Mouse (Mus musculus): Measurements from ENCODE around the gene Adcy5.

DNA sequence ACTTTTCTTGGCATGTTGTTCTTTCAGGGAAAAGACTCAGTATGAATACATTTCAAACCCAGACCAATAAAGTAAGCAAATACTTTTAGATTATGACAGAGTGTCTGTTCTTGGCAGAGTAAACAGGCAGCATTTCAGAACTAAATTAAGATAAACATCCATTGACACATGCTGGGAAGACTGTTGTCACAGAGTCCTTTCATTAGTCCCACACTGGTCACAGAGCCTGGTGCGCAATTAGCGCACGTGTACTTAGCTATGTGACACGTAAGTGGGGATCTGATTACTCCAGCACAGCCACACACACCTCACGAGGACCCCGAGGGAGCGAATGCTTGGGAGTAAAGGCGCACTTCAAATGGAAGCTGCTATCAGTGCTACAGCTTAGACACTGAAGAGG, 156.9 kb downstream of the Adcy5 start:
- TF ChIP-seq CTCF (IDR thresholded peaks at IDR 0.05; ENCODE audit: control insufficient read depth, insufficient read depth, low read length) = no peak
- no peak for TF ChIP-seq POLR2A (IDR thresholded peaks at IDR 0.05; ENCODE audit: borderline replicate concordance, control insufficient read depth, low read depth, low read length)
